Mouse (Mus musculus) gastrocnemius, adult 8-10 months (tissue): Measurements from ENCODE around the gene Olfr566. TPM values are rescaled to one million over a fixed set of nuclear protein-coding genes. Genes with fewer than 3 reads are reported as not detected.

Source experiments
- DNase-seq, 2 experiments: peaks; one replicate each; pipeline ENCODE4 v3.0.0; 2022; ENCODE audit warnings: low spot score in 2 of 2
- total RNA-seq, 4 experiments: library from RNA; stranded (reverse); gene quantifications; 2 replicates each; pipeline ENCODE4 v1.2.4; 2022

The Olfr566 gene
- not detected for total RNA-seq

DNA sequence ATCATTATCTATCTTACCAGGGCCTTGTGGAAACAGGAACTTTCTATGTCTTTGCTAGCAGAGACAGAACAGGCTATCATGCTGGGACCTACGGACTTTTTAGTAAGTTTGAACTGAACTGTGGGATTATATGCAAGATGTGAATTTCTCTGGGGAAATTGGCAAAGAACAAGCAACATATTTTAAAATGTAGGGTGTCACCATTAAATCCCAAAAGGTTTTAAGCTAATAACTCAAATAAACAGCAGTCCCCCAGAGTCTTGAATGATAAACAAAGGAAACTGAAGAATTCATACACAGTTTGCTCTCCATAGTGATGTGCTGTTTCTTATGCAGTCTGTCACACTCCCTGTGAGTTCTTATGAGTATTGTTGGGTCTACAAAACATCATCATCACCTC is at the start of gene Olfr566:
Gene Olfr566 (minus strand): TSS at position 101 of the 400 bp plus-strand sequence.
- DNase-seq: no peak

DNA sequence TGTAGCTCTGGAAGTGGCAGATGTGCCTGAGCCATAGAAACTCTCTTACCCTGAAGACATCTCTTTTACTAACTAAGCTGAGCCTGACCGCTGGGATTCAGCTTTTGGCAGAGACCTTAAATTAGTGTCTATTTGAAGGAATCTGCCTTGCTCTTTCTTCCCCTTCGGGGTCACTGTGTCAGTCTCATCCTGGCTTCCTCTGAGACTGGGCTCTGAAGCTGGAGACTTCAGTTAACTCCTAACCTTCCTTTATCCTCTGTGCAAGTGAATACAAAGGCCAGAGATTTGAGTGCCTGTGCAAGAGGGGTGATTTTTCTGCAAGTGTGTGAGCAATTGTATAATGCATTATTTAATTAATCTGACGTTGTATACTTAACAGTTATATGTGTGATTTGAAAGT is 32.2 kb upstream of the Olfr566 start, which contains the start of gene Olfr569:
Gene Olfr569 (minus strand): TSS at position 101 of the 400 bp plus-strand sequence.
- no peak for DNase-seq

DNA sequence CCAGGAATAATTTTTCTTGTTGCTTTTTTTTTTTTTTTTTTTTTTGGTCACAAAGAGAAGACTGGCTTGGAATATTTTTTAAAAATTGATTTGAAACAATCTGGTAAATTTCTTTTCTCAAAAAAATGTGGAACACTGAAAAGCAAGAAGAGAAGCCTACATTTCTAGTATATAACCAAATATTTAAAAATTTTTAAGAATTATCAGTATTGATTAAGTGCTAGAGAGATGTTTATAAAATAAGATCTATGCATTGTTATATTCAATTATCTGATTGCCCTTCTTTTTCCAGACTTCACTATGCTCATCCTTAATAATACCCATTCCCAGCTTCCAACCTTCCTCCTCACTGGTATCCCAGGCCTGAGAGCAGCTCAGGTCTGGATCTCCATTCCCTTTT is 18.3 kb upstream of the Olfr566 start, which contains the start of gene Olfr568:
Gene Olfr568 (plus strand): TSS at position 301 of the 400 bp plus-strand sequence.
- no peak for DNase-seq

DNA sequence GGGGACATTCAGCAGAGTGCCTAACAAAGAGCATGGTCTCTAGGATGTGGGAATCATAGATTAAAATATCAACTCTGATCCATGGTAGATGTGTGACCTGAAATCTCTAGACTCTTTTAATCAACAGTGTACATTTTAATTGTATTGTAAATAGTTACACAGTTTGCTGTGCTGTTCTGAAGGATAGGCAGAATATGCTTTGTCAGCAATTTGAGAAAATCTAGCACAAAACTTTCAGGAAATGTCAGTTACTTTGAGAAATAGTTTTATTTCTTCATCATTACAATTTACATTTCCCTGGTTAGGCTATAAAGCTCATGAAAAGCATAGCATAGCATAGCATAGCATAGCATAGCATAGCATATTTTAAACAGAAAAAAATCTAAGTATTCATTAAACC is 2.8 kb downstream of the Olfr566 start:
- no peak for DNase-seq

Other genes starting within 250 kb of the Olfr566 start
- gene Olfr553, start 240.5 kb downstream of the Olfr566 start, total RNA-seq: not detected
- gene Olfr554, start 220.3 kb downstream of the Olfr566 start, total RNA-seq: not detected
- gene Olfr555, start 199.9 kb downstream of the Olfr566 start, total RNA-seq: not detected
- gene Olfr556, start 193.9 kb downstream of the Olfr566 start, total RNA-seq: not detected
- gene Trim68, start 171.4 kb downstream of the Olfr566 start, total RNA-seq: 1 to 10 TPM; 3.8 to 5.3 (median 4.6) TPM
- gene Olfr557, start 162.9 kb downstream of the Olfr566 start, total RNA-seq: not detected
- gene Olfr558, start 156.6 kb downstream of the Olfr566 start, total RNA-seq: 1 to 10 TPM in 2 of 4 experiments, under 1 TPM in 2; 0.75 to 1.1 (median 0.98) TPM
- gene Olfr33, start 139.7 kb downstream of the Olfr566 start, total RNA-seq: not detected
- gene Olfr559, start 131.3 kb downstream of the Olfr566 start, total RNA-seq: not detected
- not detected for gene Olfr560, start 99.4 kb downstream of the Olfr566 start, total RNA-seq
- under 1 TPM in 3 of 4 experiments, not detected in 1; 0.29 to 0.34 (median 0.32) TPM for gene Olfr78, start 99.3 kb downstream of the Olfr566 start, total RNA-seq
- gene Olfr561, start 87.5 kb downstream of the Olfr566 start, total RNA-seq: not detected
- gene Olfr564, start 55.3 kb downstream of the Olfr566 start, total RNA-seq: not detected
- not detected for gene Olfr568, start 18.4 kb upstream of the Olfr566 start, total RNA-seq
- not detected for gene Olfr569, start 32.1 kb upstream of the Olfr566 start, total RNA-seq
- not detected for gene Olfr570, start 35.8 kb upstream of the Olfr566 start, total RNA-seq
- not detected for gene Olfr571, start 58.8 kb upstream of the Olfr566 start, total RNA-seq
- not detected for gene Olfr572, start 65.6 kb upstream of the Olfr566 start, total RNA-seq
- gene Olfr573-ps1, start 83.8 kb upstream of the Olfr566 start, total RNA-seq: not detected
- not detected for gene Olfr574, start 89.7 kb upstream of the Olfr566 start, total RNA-seq
- gene Olfr575, start 100.0 kb upstream of the Olfr566 start, total RNA-seq: not detected
- gene Olfr576, start 103.9 kb upstream of the Olfr566 start, total RNA-seq: not detected
- not detected for gene Olfr577, start 117.2 kb upstream of the Olfr566 start, total RNA-seq
- gene Olfr578, start 130.6 kb upstream of the Olfr566 start, total RNA-seq: not detected
- not detected for gene Olfr582, start 179.3 kb upstream of the Olfr566 start, total RNA-seq
- not detected for gene Olfr583, start 192.5 kb upstream of the Olfr566 start, total RNA-seq
- not detected for gene Olfr584, start 223.1 kb upstream of the Olfr566 start, total RNA-seq
- gene Olfr585, start 239.0 kb upstream of the Olfr566 start, total RNA-seq: not detected